Mouse (Mus musculus): ENCODE results near the gene Epb41l5. TPM values are rescaled to one million over a fixed set of nuclear protein-coding genes. Genes with fewer than 3 reads are reported as not detected.
A peak's percentile ranks its signal among the peaks of the same experiment; 100 is the strongest.

Epb41l5 gene
- polyA plus RNA-seq, 1 experiment from 2014 or later: 18.4 TPM

- no peaks in the 10 kb centered on the region for H3K27me3 ChIP-seq (replicated peaks; ENCODE audit: control insufficient read depth, insufficient read depth, low read length)
- no peak overlapping the region for H3K4me2 ChIP-seq (ENCODE audit: low read length)
- no peak for ATAC-seq
- WGBS: 86% methylated on average over 5 of the region's 5 CpGs
- 0 out of 2 replicates have a peak, but pooled peaks cover 2% of the 10 kb centered on the region for H3K36me3 ChIP-seq (ENCODE audit: control insufficient read depth, insufficient read depth, low read length)
- no peaks in the 10 kb centered on the region for H3K4me1 ChIP-seq (ENCODE audit: control insufficient read depth, insufficient read depth, low read depth, low read length)
- no peak overlapping the region for H3K9ac ChIP-seq (ENCODE audit: low read depth, low read length)
- H3K9me3 ChIP-seq (ENCODE audit: control insufficient read depth, low read length): peaks cover under 1% of the 10 kb centered on the region; the same call in 1 of the 2 replicates
- H3K4me3 ChIP-seq (ENCODE audit: low read length): no peak overlapping the region
- H3K27ac ChIP-seq (ENCODE audit: low read depth, low read length): no peak overlapping the region
Measured at GRCm38 (mm10) chr1:119555651-119556050, 93.1 kb downstream of the Epb41l5 start.

DNA sequence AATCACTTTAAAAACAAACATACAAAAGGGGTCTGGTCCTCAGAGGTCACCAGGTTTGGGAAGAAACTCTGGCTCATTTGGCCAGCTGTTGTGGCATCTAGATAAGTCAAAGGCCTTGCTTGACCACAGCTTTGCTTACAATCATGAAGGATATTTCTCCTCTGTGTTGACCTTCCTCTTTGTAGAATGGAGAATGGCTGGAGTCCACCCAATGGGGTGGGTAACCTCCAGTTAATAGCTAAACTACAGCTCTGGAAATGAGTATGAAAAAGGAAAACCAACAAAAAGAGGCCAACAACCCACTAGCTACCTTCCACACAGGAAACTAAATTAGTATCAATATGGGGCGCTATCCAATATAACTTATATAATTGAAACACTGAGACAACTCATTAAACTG lies 97.1 kb downstream of the Epb41l5 start:
- Histone ChIP-seq H3K27me3 (replicated peaks; ENCODE audit: control insufficient read depth, insufficient read depth, low read length) (no peaks in the 10 kb centered on the region), H3K4me2 (ENCODE audit: low read length) (no peak overlapping the region)
- WGBS: 100% methylated on average over 1 of the region's 1 CpGs

DNA sequence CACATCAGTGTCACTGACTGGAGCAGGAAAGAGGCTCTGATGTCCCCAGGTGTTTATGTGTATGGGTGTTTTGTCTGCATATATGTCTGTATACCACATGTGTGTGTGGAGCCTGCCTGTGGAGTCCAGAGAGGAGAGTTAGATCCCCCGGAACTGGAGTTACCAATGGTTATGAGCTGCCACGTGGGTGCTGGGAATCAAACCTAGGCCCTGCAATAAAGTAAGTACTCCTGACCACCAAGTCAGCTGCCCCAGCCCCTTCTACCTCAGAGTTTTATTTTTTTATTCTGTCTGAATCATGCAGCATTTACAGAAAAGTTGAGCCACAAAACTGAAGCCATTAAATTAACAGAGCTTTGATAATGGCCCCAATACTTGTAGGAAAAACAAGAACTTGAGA lies 98.7 kb downstream of the Epb41l5 start:
- no peaks in the 10 kb centered on the region for H3K36me3 ChIP-seq (ENCODE audit: control insufficient read depth, insufficient read depth, low read length)
- 88% methylated on average over 2 of the region's 2 CpGs for WGBS

More for the DNA sequence above, 97.1 kb downstream of the Epb41l5 start:
- H3K27ac ChIP-seq (ENCODE audit: low read depth, low read length): no peak overlapping the region
- H3K4me3 ChIP-seq (ENCODE audit: low read length): no peak overlapping the region
- no peak for ATAC-seq
- H3K36me3 ChIP-seq (ENCODE audit: control insufficient read depth, insufficient read depth, low read length): no peaks in the 10 kb centered on the region
- H3K9ac ChIP-seq (ENCODE audit: low read depth, low read length): no peak overlapping the region
- no peaks in the 10 kb centered on the region for H3K9me3 ChIP-seq (ENCODE audit: control insufficient read depth, low read length)
- H3K4me1 ChIP-seq (ENCODE audit: control insufficient read depth, insufficient read depth, low read depth, low read length): no peaks in the 10 kb centered on the region

GRCm38 (mm10) chr1:119549327-119549689 lies 99.5 kb downstream of the Epb41l5 start:
- Histone ChIP-seq H3K36me3 (ENCODE audit: control insufficient read depth, insufficient read depth, low read length) (no peaks in the 10 kb centered on the region), H3K9ac (ENCODE audit: low read depth, low read length) (no peak overlapping the region), H3K4me1 (ENCODE audit: control insufficient read depth, insufficient read depth, low read depth, low read length) (no peaks in the 10 kb centered on the region), H3K4me3 (ENCODE audit: low read length) (no peak overlapping the region), H3K4me2 (ENCODE audit: low read length) (no peak overlapping the region), H3K9me3 (ENCODE audit: control insufficient read depth, low read length) (no peaks in the 10 kb centered on the region), H3K27ac (ENCODE audit: low read depth, low read length) (no peak overlapping the region), H3K27me3 (replicated peaks; ENCODE audit: control insufficient read depth, insufficient read depth, low read length) (no peaks in the 10 kb centered on the region)
- ATAC-seq: no peak
- WGBS: 94% methylated on average over 7 of the region's 7 CpGs

More for the DNA sequence above, 98.7 kb downstream of the Epb41l5 start:
- no peak overlapping the region for H3K9ac ChIP-seq (ENCODE audit: low read depth, low read length)
- no peaks in the 10 kb centered on the region for H3K9me3 ChIP-seq (ENCODE audit: control insufficient read depth, low read length)
- H3K27ac ChIP-seq (ENCODE audit: low read depth, low read length): no peak overlapping the region
- H3K4me3 ChIP-seq (ENCODE audit: low read length): no peak overlapping the region
- no peaks in the 10 kb centered on the region for H3K27me3 ChIP-seq (replicated peaks; ENCODE audit: control insufficient read depth, insufficient read depth, low read length)
- ATAC-seq: no peak
- no peak overlapping the region for H3K4me2 ChIP-seq (ENCODE audit: low read length)
- H3K4me1 ChIP-seq (ENCODE audit: control insufficient read depth, insufficient read depth, low read depth, low read length): no peaks in the 10 kb centered on the region

DNA sequence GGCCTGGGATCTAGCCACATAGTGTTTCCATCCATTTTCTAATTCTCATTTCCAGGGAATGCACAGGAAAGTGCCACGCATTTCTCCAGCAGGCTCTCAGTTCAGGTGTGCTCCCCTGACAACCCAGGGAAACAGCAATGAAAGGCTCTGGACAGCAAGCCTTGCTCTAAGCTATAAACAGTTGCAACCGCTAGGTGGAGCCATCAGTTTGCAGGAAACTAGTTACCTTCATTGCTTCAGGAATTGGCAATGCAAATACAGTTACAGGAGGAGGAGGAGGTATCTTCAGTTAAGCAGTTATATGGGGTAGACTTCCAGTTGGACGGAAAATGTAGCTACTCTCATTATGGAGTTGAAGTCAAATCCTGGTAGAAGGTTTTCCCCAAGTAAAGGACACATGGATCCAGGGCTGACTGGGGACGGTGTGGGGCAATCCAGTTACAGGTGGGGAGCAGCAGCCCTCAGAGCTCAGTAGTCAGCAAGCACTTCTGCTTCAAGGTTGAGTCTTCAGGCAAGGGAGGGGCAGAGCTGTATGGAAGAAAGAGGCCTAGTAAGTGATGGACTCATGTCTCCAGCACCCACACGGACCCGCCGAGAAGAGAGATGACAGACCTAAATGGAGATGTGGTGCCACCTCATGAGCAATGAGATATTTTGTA lies 100.0 kb downstream of the Epb41l5 start:
- Histone ChIP-seq H3K27me3 (replicated peaks; ENCODE audit: control insufficient read depth, insufficient read depth, low read length) (no peaks in the 10 kb centered on the region), H3K4me3 (ENCODE audit: low read length) (no peak overlapping the region), H3K4me2 (ENCODE audit: low read length) (no peak overlapping the region), H3K4me1 (ENCODE audit: control insufficient read depth, insufficient read depth, low read depth, low read length) (no peaks in the 10 kb centered on the region), H3K9ac (ENCODE audit: low read depth, low read length) (no peak overlapping the region), H3K36me3 (ENCODE audit: control insufficient read depth, insufficient read depth, low read length) (no peaks in the 10 kb centered on the region), H3K9me3 (ENCODE audit: control insufficient read depth, low read length) (no peaks in the 10 kb centered on the region), H3K27ac (ENCODE audit: low read depth, low read length) (no peak overlapping the region)
- ATAC-seq: peak; percentile 81
- 68% methylated on average over 7 of the region's 7 CpGs for WGBS

DNA sequence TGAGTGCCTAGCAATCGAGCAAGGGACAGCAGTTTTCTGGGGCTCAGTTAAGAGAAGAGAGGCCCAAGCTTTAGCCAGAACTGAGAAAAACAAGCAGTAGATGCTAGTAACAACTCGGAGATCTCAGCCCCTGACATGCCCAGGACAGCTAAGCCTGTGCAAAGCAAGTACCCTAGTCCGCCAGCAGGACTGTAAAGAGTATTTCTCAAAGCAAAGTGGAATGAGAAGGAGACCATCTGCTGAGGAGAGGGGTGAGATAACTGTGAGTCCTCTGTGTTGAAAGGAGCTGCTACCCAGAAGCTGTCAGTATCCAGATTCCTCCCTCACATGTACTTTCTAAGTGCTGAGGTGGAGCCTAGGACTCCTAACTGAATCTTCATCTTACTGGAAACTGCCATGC lies 102.3 kb downstream of the Epb41l5 start:
- ATAC-seq: no peak
- H3K4me3 ChIP-seq (ENCODE audit: low read length): no peak overlapping the region
- H3K4me1 ChIP-seq (ENCODE audit: control insufficient read depth, insufficient read depth, low read depth, low read length): no peaks in the 10 kb centered on the region
- H3K9me3 ChIP-seq (ENCODE audit: control insufficient read depth, low read length): no peaks in the 10 kb centered on the region
- no peaks in the 10 kb centered on the region for H3K27me3 ChIP-seq (replicated peaks; ENCODE audit: control insufficient read depth, insufficient read depth, low read length)
- H3K36me3 ChIP-seq (ENCODE audit: control insufficient read depth, insufficient read depth, low read length): no peaks in the 10 kb centered on the region
- no peak overlapping the region for H3K27ac ChIP-seq (ENCODE audit: low read depth, low read length)
- no peak overlapping the region for H3K9ac ChIP-seq (ENCODE audit: low read depth, low read length)
- no peak overlapping the region for H3K4me2 ChIP-seq (ENCODE audit: low read length)
- 92% methylated on average over 3 of the region's 3 CpGs for WGBS

- no peak for ATAC-seq
- Histone ChIP-seq H3K4me1 (ENCODE audit: control insufficient read depth, insufficient read depth, low read depth, low read length) (no peaks in the 10 kb centered on the region), H3K27ac (ENCODE audit: low read depth, low read length) (no peak overlapping the region), H3K4me3 (ENCODE audit: low read length) (no peak overlapping the region), H3K4me2 (ENCODE audit: low read length) (no peak overlapping the region), H3K9ac (ENCODE audit: low read depth, low read length) (no peak overlapping the region), H3K36me3 (ENCODE audit: control insufficient read depth, insufficient read depth, low read length) (no peaks in the 10 kb centered on the region), H3K9me3 (ENCODE audit: control insufficient read depth, low read length) (no peaks in the 10 kb centered on the region), H3K27me3 (replicated peaks; ENCODE audit: control insufficient read depth, insufficient read depth, low read length) (no peaks in the 10 kb centered on the region)
- WGBS: 86% methylated on average over 4 of the region's 4 CpGs
Measured at GRCm38 (mm10) chr1:119545671-119546070, 103.1 kb downstream of the Epb41l5 start.

- Histone ChIP-seq H3K36me3 (ENCODE audit: control insufficient read depth, insufficient read depth, low read length) (no peaks in the 10 kb centered on the region), H3K9me3 (ENCODE audit: control insufficient read depth, low read length) (no peaks in the 10 kb centered on the region), H3K4me2 (ENCODE audit: low read length) (no peak overlapping the region), H3K4me3 (ENCODE audit: low read length) (no peak overlapping the region), H3K27ac (ENCODE audit: low read depth, low read length) (no peak overlapping the region), H3K27me3 (replicated peaks; ENCODE audit: control insufficient read depth, insufficient read depth, low read length) (no peaks in the 10 kb centered on the region), H3K4me1 (ENCODE audit: control insufficient read depth, insufficient read depth, low read depth, low read length) (no peaks in the 10 kb centered on the region), H3K9ac (ENCODE audit: low read depth, low read length) (no peak overlapping the region)
- no peak for ATAC-seq
- 96% methylated on average over 2 of the region's 2 CpGs for WGBS
Measured at GRCm38 (mm10) chr1:119545164-119545563, 103.6 kb downstream of the Epb41l5 start.

DNA sequence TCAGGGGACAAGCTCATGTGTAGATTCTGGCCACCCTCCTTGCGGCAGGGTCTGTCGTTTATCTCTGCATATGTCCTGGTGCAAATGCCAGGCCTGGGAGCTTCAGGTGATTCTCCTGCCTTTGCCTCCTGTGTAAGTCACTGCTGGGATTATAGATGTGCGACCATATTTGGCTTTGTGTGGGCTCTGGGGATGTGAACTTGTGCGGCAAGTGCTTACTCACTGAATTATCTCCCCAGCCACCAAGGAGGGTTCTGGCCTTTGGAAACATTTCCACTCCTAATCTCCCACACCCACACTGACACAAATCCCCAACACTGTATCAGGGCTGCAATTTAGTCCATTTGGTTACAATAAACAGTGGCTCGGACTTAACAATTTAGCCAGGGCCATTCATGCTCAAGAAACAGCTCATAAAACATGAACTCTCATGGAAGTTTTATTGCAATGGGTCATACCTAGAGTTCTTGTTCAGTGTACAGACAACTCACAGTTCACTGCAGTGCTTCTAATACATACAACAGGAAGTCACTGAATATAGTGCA lies 104.1 kb downstream of the Epb41l5 start:
- 96% methylated on average over 5 of the region's 5 CpGs for WGBS
- Histone ChIP-seq H3K27ac (ENCODE audit: low read depth, low read length) (no peak overlapping the region), H3K36me3 (ENCODE audit: control insufficient read depth, insufficient read depth, low read length) (no peaks in the 10 kb centered on the region), H3K27me3 (replicated peaks; ENCODE audit: control insufficient read depth, insufficient read depth, low read length) (no peaks in the 10 kb centered on the region), H3K9me3 (ENCODE audit: control insufficient read depth, low read length) (no peaks in the 10 kb centered on the region), H3K4me3 (ENCODE audit: low read length) (no peak overlapping the region), H3K4me2 (ENCODE audit: low read length) (no peak overlapping the region), H3K4me1 (ENCODE audit: control insufficient read depth, insufficient read depth, low read depth, low read length) (no peaks in the 10 kb centered on the region), H3K9ac (ENCODE audit: low read depth, low read length) (no peak overlapping the region)
- ATAC-seq: no peak

Data from hindbrain, embryonic 16.5 days (tissue).